Mouse (Mus musculus): Measurements from ENCODE around the gene Tmem233. TPM values are rescaled to one million over a fixed set of nuclear protein-coding genes. Genes with fewer than 3 reads are reported as not detected.

Tmem233 gene
- polyA plus RNA-seq, 1 experiment: not detected

DNA sequence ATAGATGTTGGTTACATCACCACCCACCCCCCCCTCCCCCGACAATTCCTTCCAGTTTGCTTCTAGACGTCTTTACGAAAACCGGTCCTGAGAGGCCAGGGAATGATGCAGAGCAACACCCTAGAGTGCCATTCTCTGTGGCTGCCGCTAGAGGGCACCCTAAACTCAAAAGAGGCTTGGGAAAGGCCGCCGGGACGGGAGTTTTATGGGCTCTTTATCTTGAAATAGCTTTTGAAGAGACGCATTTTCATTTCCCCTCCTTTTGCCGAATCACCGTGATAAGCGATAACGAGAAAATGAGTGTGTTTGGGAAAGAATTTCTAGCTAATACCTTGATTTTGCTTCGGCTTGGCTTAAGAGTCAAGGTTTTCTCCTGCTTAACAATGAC, 51.9 kb downstream of the Tmem233 start:
- no peak overlapping the region for H3K4me3 ChIP-seq (ENCODE audit: low read depth, low read length)
- H3K27me3 ChIP-seq (ENCODE audit: control insufficient read depth, insufficient read depth, low read length): no peaks in the 10 kb centered on the region
- TF ChIP-seq CTCF (IDR thresholded peaks at IDR 0.05; ENCODE audit: extremely low read depth, insufficient read length, insufficient replicate concordance, low read depth, low read length) (peak; percentile 95), POLR2A (IDR thresholded peaks at IDR 0.05; ENCODE audit: low read depth, low read length) (no peak)
- WGBS: 1% methylated on average over 14 of the region's 14 CpGs
- H3K36me3 ChIP-seq (ENCODE audit: control insufficient read depth, insufficient read depth, low read length): no peaks in the 10 kb centered on the region
- H3K4me1 ChIP-seq (ENCODE audit: control insufficient read depth, insufficient read depth, insufficient read length, low read length): no peaks in the 10 kb centered on the region
- no peak overlapping the region for H3K27ac ChIP-seq (ENCODE audit: insufficient read depth, low read depth, low read length)

DNA sequence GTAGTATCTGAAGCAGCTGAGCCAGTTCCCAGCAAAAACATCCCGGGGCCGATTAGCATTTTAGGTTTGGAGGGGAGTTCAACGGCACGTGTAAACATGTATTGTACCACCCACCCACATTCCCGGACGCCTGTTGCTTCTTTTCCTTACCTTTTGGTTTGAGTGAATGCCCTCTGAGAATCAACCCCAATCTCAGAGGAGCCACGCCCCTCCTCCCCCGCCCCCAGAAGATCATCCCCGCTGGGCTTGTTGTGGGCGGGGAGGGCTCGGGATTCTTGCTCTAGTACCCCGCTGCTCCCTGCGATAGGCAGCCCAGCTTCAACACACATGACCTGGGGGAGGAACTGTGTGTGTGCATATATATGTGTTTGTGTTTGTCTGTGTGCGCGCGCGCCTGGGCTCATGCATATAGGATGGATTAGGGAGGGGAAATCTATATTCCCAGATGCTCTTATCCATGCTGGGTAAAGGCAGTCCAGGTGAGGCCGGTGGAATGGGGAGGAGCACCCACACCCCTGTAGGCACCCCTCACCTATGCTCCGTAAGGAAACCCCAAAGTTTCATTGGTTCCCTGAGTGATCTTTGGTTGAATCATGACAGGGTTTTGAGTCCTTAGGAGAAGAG, 52.4 kb downstream of the Tmem233 start:
- H3K4me3 ChIP-seq (ENCODE audit: low read depth, low read length): no peak overlapping the region
- WGBS: 18% methylated on average over 19 of the region's 19 CpGs
- H3K4me1 ChIP-seq (ENCODE audit: control insufficient read depth, insufficient read depth, insufficient read length, low read length): no peaks in the 10 kb centered on the region

GRCm38 (mm10) chr5:116029071-116029470, 54.0 kb downstream of the Tmem233 start:
- WGBS: 67% methylated on average over 7 of the region's 7 CpGs
- no peak overlapping the region for H3K4me3 ChIP-seq (ENCODE audit: low read depth, low read length)
- no peak overlapping the region for H3K27ac ChIP-seq (ENCODE audit: insufficient read depth, low read depth, low read length)
- no peaks in the 10 kb centered on the region for H3K4me1 ChIP-seq (ENCODE audit: control insufficient read depth, insufficient read depth, insufficient read length, low read length)
- H3K36me3 ChIP-seq (ENCODE audit: control insufficient read depth, insufficient read depth, low read length): no peaks in the 10 kb centered on the region
- TF ChIP-seq CTCF (IDR thresholded peaks at IDR 0.05; ENCODE audit: extremely low read depth, insufficient read length, insufficient replicate concordance, low read depth, low read length) (no peak), POLR2A (IDR thresholded peaks at IDR 0.05; ENCODE audit: low read depth, low read length) (no peak)
- H3K27me3 ChIP-seq (ENCODE audit: control insufficient read depth, insufficient read depth, low read length): no peaks in the 10 kb centered on the region

More for the DNA sequence above, 52.4 kb downstream of the Tmem233 start:
- Histone ChIP-seq H3K36me3 (ENCODE audit: control insufficient read depth, insufficient read depth, low read length) (no peaks in the 10 kb centered on the region), H3K27me3 (ENCODE audit: control insufficient read depth, insufficient read depth, low read length) (no peaks in the 10 kb centered on the region), H3K27ac (ENCODE audit: insufficient read depth, low read depth, low read length) (no peak overlapping the region)
- no peak for TF ChIP-seq CTCF (IDR thresholded peaks at IDR 0.05; ENCODE audit: extremely low read depth, insufficient read length, insufficient replicate concordance, low read depth, low read length)
- no peak for TF ChIP-seq POLR2A (IDR thresholded peaks at IDR 0.05; ENCODE audit: low read depth, low read length)

- TF ChIP-seq POLR2A (IDR thresholded peaks at IDR 0.05; ENCODE audit: low read depth, low read length) (no peak), CTCF (IDR thresholded peaks at IDR 0.05; ENCODE audit: extremely low read depth, insufficient read length, insufficient replicate concordance, low read depth, low read length) (no peak)
- no peaks in the 10 kb centered on the region for H3K27me3 ChIP-seq (ENCODE audit: control insufficient read depth, insufficient read depth, low read length)
- H3K27ac ChIP-seq (ENCODE audit: insufficient read depth, low read depth, low read length): no peak overlapping the region
- peaks cover 5% of the 10 kb centered on the region; the same call in 1 of the 2 replicates for H3K4me1 ChIP-seq (ENCODE audit: control insufficient read depth, insufficient read depth, insufficient read length, low read length)
- peaks cover 3% of the 10 kb centered on the region for H3K36me3 ChIP-seq (ENCODE audit: control insufficient read depth, insufficient read depth, low read length)
- no peak overlapping the region for H3K4me3 ChIP-seq (ENCODE audit: low read depth, low read length)
- WGBS: 90% methylated on average over 14 of the region's 14 CpGs
These were observed 56.5 kb downstream of the Tmem233 start for GRCm38 (mm10) chr5:116026561-116026960.

DNA sequence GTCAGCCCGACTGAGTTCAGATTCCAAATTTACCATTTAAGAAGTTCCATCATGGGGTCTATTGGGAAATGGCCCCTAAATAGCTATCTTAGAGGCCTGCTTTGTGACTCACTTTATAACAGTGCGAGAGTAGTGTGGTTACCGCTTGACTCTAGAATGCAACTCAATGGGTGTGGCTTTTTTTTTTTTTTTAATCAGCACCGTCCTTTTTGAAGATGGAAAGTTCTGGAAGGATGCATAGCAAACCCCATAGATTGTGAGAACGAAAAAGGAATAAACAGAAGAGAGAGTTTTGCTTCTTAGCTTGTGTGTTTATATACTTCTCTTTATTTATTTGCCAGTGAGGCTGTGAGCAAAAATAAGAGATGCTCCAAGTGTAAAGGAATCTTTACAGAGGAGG, 56.9 kb downstream of the Tmem233 start:
- Histone ChIP-seq H3K4me3 (ENCODE audit: low read depth, low read length) (no peak overlapping the region), H3K4me1 (ENCODE audit: control insufficient read depth, insufficient read depth, insufficient read length, low read length) (peaks cover 5% of the 10 kb centered on the region; the same call in 1 of the 2 replicates)

DNA sequence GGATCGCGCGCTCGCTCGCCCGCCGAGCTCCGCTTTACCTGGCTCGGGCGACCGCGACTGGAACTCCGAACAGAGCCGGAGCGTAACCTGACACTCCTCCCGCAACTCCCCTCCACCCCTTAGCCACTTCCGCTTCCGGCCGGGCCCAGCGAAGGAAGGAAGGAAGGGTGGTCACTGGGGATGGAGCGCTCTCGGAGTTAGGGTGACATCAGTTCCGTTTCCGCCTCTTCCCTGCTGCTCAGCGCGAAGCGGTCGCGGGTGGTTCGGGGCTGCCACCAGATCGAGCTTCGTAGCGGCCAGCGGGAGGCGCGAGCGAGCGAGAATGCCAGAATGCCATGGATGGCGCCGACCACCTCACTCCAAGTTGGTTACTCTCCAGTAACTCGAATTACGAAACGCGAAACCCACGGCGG, 58.7 kb downstream of the Tmem233 start, which contains the start of gene Prkab1:
TSS of gene Prkab1 (minus strand) at position 182 of the 413 bp plus-strand sequence.
- TF ChIP-seq CTCF (IDR thresholded peaks at IDR 0.05; ENCODE audit: extremely low read depth, insufficient read length, insufficient replicate concordance, low read depth, low read length) (peak; percentile 36; the same call in 1 of the 2 replicates), POLR2A (IDR thresholded peaks at IDR 0.05; ENCODE audit: low read depth, low read length) (peak; percentile 84; the same call in 1 of the 2 replicates)
- no peaks in the 10 kb centered on the region for H3K27me3 ChIP-seq (ENCODE audit: control insufficient read depth, insufficient read depth, low read length)
- peaks cover 14% of the 10 kb centered on the region; the same call in 1 of the 2 replicates for H3K4me1 ChIP-seq (ENCODE audit: control insufficient read depth, insufficient read depth, insufficient read length, low read length)
- H3K36me3 ChIP-seq (ENCODE audit: control insufficient read depth, insufficient read depth, low read length): peaks cover 23% of the 10 kb centered on the region
- peak within 1 kb of the TSS; percentile 81 for H3K27ac ChIP-seq (ENCODE audit: insufficient read depth, low read depth, low read length)
- WGBS: 1% methylated on average over 46 of the region's 46 CpGs
- peak within 1 kb of the TSS; percentile 87 for H3K4me3 ChIP-seq (ENCODE audit: low read depth, low read length)

More for the DNA sequence above, 56.9 kb downstream of the Tmem233 start:
- Histone ChIP-seq H3K27me3 (ENCODE audit: control insufficient read depth, insufficient read depth, low read length) (no peaks in the 10 kb centered on the region), H3K36me3 (ENCODE audit: control insufficient read depth, insufficient read depth, low read length) (peaks cover 7% of the 10 kb centered on the region), H3K27ac (ENCODE audit: insufficient read depth, low read depth, low read length) (no peak overlapping the region)
- TF ChIP-seq POLR2A (IDR thresholded peaks at IDR 0.05; ENCODE audit: low read depth, low read length) (no peak), CTCF (IDR thresholded peaks at IDR 0.05; ENCODE audit: extremely low read depth, insufficient read length, insufficient replicate concordance, low read depth, low read length) (no peak)
- WGBS: 88% methylated on average over 5 of the region's 5 CpGs

- WGBS: 2% methylated on average over 28 of the region's 28 CpGs
- peaks cover 19% of the 10 kb centered on the region; the same call in 1 of the 2 replicates for H3K4me1 ChIP-seq (ENCODE audit: control insufficient read depth, insufficient read depth, insufficient read length, low read length)
- H3K27ac ChIP-seq (ENCODE audit: insufficient read depth, low read depth, low read length): peak overlapping the region; percentile 81
- H3K27me3 ChIP-seq (ENCODE audit: control insufficient read depth, insufficient read depth, low read length): no peaks in the 10 kb centered on the region
- H3K4me3 ChIP-seq (ENCODE audit: low read depth, low read length): peak overlapping the region; percentile 87
- no peak for TF ChIP-seq CTCF (IDR thresholded peaks at IDR 0.05; ENCODE audit: extremely low read depth, insufficient read length, insufficient replicate concordance, low read depth, low read length)
- no peak for TF ChIP-seq POLR2A (IDR thresholded peaks at IDR 0.05; ENCODE audit: low read depth, low read length)
- H3K36me3 ChIP-seq (ENCODE audit: control insufficient read depth, insufficient read depth, low read length): peaks cover 27% of the 10 kb centered on the region
These were observed 59.2 kb downstream of the Tmem233 start for GRCm38 (mm10) chr5:116023821-116024284.

Data from small intestine, adult 2 months (tissue).